Comparison of ENCODE assay signal across 17 mouse cellular contexts in the genomic region with DNA sequence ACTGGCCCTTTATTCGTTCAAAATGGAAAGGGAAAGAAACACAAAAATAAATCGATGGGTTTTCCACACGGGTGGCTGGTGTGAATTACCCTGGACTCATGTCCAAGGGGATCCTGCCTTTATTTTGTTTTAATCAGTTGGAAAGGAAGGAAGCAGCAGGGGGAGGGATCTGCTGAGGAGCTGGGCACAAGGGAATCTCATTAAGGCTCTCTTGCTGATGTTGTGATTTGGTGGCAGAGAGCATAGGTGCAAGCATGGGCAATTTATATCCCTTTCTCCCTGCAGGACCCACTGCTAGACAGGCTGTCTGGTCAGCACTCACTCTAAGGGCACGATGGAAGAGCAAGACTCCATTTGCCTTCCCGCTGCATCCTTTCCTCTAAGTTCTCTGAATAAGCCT.
A peak's percentile ranks its signal among the peaks of the same experiment; 100 is the strongest.
DNase-seq lines count a peak whose midpoint lies in the region; ATAC-seq and TF ChIP-seq lines count a peak whose summit lies in the region.
"Had no signal": no experiment of that assay in that cellular context is flagged by ENCODE, and none has a peak within 500 bp of the region (broad histone marks: within the 10 kb centered on the region; RNA-seq: fewer than 3 reads in every experiment).

No protein-coding gene starts in this region.

- no peak overlapping the region for H3K4me3 ChIP-seq in forebrain, embryonic 11.5 days (ENCODE audit: low read depth, low read length)
- H3K4me3 ChIP-seq in forebrain, postnatal 0 days (ENCODE audit: low read depth, low read length): no peak overlapping the region
- no peak overlapping the region for H3K4me3 ChIP-seq in hindbrain, embryonic 16.5 days (ENCODE audit: low read length)
- no peak overlapping the region for H3K4me3 ChIP-seq in hindbrain, embryonic 14.5 days (replicated peaks; ENCODE audit: low read length)
- no peak overlapping the region for H3K4me3 ChIP-seq in neural tube, embryonic 13.5 days
- H3K4me3 ChIP-seq: erythroblast, embryonic 14.5 days; intestine, embryonic 15.5 days; limb, embryonic 12.5 days; liver, embryonic 13.5 days; lung, embryonic 15.5 days; stomach, embryonic 15.5 days had no signal

- H3K4me2 ChIP-seq in forebrain, embryonic 11.5 days (ENCODE audit: low read depth, low read length, severe bottlenecking): no peak overlapping the region
- no peak overlapping the region for H3K4me2 ChIP-seq in forebrain, postnatal 0 days (ENCODE audit: low read depth)
- no peak overlapping the region for H3K4me2 ChIP-seq in hindbrain, embryonic 16.5 days (ENCODE audit: low read length)
- no peak overlapping the region for H3K4me2 ChIP-seq in hindbrain, embryonic 14.5 days (replicated peaks)
- 0 out of 2 replicates have a peak overlapping the region, but pooled peaks have one; percentile 0 for H3K4me2 ChIP-seq in neural tube, embryonic 13.5 days
- H3K4me2 ChIP-seq: intestine, embryonic 15.5 days; limb, embryonic 12.5 days; liver, embryonic 13.5 days; lung, embryonic 15.5 days; stomach, embryonic 15.5 days had no signal

- WGBS in forebrain, embryonic 11.5 days: 16% methylated on average over 5 of the region's 5 CpGs
- WGBS in forebrain, postnatal 0 days: 17% methylated on average over 5 of the region's 5 CpGs
- WGBS in hindbrain, embryonic 16.5 days: 32% methylated on average over 5 of the region's 5 CpGs
- WGBS in hindbrain, embryonic 14.5 days: 29% methylated on average over 5 of the region's 5 CpGs
- WGBS in neural tube, embryonic 13.5 days: 31% methylated on average over 5 of the region's 5 CpGs

- TF ChIP-seq CTCF in forebrain, postnatal 0 days (IDR thresholded peaks at IDR 0.05; ENCODE audit: low read depth): no peak

- DNase-seq in forebrain, embryonic 11.5 days (ENCODE audit: low spot score): no peak
- DNase-seq in forebrain, postnatal 0 days: no peak
- no peak for DNase-seq in hindbrain, embryonic 14.5 days (ENCODE audit: low spot score)
- DNase-seq in embryo, embryonic 10.5 days (ENCODE audit: low spot score): peak; percentile 14
- no peak for DNase-seq in spleen, postnatal 14 days (ENCODE audit: low spot score in 2 of 2)
- DNase-seq in ovary, postnatal 10 days (ENCODE audit: low spot score): no peak
- DNase-seq: cerebellum, postnatal 10 days; kidney, postnatal 4 days; liver, embryonic 13.5 days; spleen, adult 18-20 months had no signal

- no peaks in the 10 kb centered on the region for H3K9me3 ChIP-seq in forebrain, embryonic 11.5 days (ENCODE audit: control insufficient read depth, low read length)
- no peaks in the 10 kb centered on the region for H3K9me3 ChIP-seq in forebrain, postnatal 0 days (ENCODE audit: low read length)
- no peaks in the 10 kb centered on the region for H3K9me3 ChIP-seq in hindbrain, embryonic 16.5 days (ENCODE audit: control insufficient read depth, low read length)
- H3K9me3 ChIP-seq in hindbrain, embryonic 14.5 days (ENCODE audit: control insufficient read depth, low read length): no peaks in the 10 kb centered on the region
- peaks cover 5% of the 10 kb centered on the region; the same call in 1 of the 2 replicates for H3K9me3 ChIP-seq in neural tube, embryonic 13.5 days
- H3K9me3 ChIP-seq: intestine, embryonic 15.5 days; limb, embryonic 12.5 days; liver, embryonic 13.5 days; lung, embryonic 15.5 days; stomach, embryonic 15.5 days had no signal

- peak; percentile 75 for ATAC-seq in forebrain, embryonic 11.5 days (replicated peaks; ENCODE audit: low FRiP score)
- ATAC-seq in forebrain, postnatal 0 days: no peak
- 0 out of 2 replicates have a peak, but pooled peaks have one; percentile 14 for ATAC-seq in hindbrain, embryonic 16.5 days
- ATAC-seq in hindbrain, embryonic 14.5 days (ENCODE audit: low FRiP score): no peak
- ATAC-seq in neural tube, embryonic 13.5 days (ENCODE audit: low read depth): 0 out of 2 replicates have a peak, but pooled peaks have one; percentile 32
- ATAC-seq: intestine, embryonic 15.5 days had no signal

- no peak overlapping the region for H3K27ac ChIP-seq in forebrain, embryonic 11.5 days (ENCODE audit: low read depth, low read length)
- no peak overlapping the region for H3K27ac ChIP-seq in forebrain, postnatal 0 days (ENCODE audit: low read depth, low read length)
- H3K27ac ChIP-seq in hindbrain, embryonic 16.5 days (ENCODE audit: low read depth, low read length): no peak overlapping the region
- H3K27ac ChIP-seq in hindbrain, embryonic 14.5 days: no peak overlapping the region
- H3K27ac ChIP-seq in neural tube, embryonic 13.5 days (replicated peaks): no peak overlapping the region
- H3K27ac ChIP-seq: intestine, embryonic 15.5 days; limb, embryonic 12.5 days; liver, embryonic 13.5 days; lung, embryonic 15.5 days; stomach, embryonic 15.5 days had no signal

- no peaks in the 10 kb centered on the region for H3K27me3 ChIP-seq in forebrain, embryonic 11.5 days (ENCODE audit: control insufficient read depth, insufficient read depth, low read length)
- no peaks in the 10 kb centered on the region for H3K27me3 ChIP-seq in forebrain, postnatal 0 days (ENCODE audit: insufficient read depth, low read length)
- no peaks in the 10 kb centered on the region for H3K27me3 ChIP-seq in hindbrain, embryonic 16.5 days (replicated peaks; ENCODE audit: control insufficient read depth, insufficient read depth, low read length)
- H3K27me3 ChIP-seq in hindbrain, embryonic 14.5 days (ENCODE audit: control insufficient read depth, insufficient read depth, low read length): no peaks in the 10 kb centered on the region
- H3K27me3 ChIP-seq in neural tube, embryonic 13.5 days: no peaks in the 10 kb centered on the region
- H3K27me3 ChIP-seq: intestine, embryonic 15.5 days; limb, embryonic 12.5 days; liver, embryonic 13.5 days; lung, embryonic 15.5 days; stomach, embryonic 15.5 days had no signal

- no peak overlapping the region for H3K9ac ChIP-seq in forebrain, embryonic 11.5 days (ENCODE audit: low read length)
- H3K9ac ChIP-seq in forebrain, postnatal 0 days: no peak overlapping the region
- no peak overlapping the region for H3K9ac ChIP-seq in hindbrain, embryonic 16.5 days (ENCODE audit: low read depth, low read length)
- no peak overlapping the region for H3K9ac ChIP-seq in hindbrain, embryonic 14.5 days
- no peak overlapping the region for H3K9ac ChIP-seq in neural tube, embryonic 13.5 days
- H3K9ac ChIP-seq: intestine, embryonic 15.5 days; limb, embryonic 12.5 days; liver, embryonic 13.5 days; lung, embryonic 15.5 days; stomach, embryonic 15.5 days had no signal

- no peaks in the 10 kb centered on the region for H3K36me3 ChIP-seq in forebrain, embryonic 11.5 days (ENCODE audit: control insufficient read depth, insufficient read depth, low read length)
- no peaks in the 10 kb centered on the region for H3K36me3 ChIP-seq in forebrain, postnatal 0 days (ENCODE audit: insufficient read depth)
- H3K36me3 ChIP-seq in hindbrain, embryonic 16.5 days (ENCODE audit: control insufficient read depth, insufficient read depth, low read length): no peaks in the 10 kb centered on the region
- no peaks in the 10 kb centered on the region for H3K36me3 ChIP-seq in hindbrain, embryonic 14.5 days (replicated peaks; ENCODE audit: control insufficient read depth, insufficient read depth)
- H3K36me3 ChIP-seq in neural tube, embryonic 13.5 days: no peaks in the 10 kb centered on the region
- H3K36me3 ChIP-seq: intestine, embryonic 15.5 days; limb, embryonic 12.5 days; liver, embryonic 13.5 days; lung, embryonic 15.5 days; stomach, embryonic 15.5 days had no signal

- no peaks in the 10 kb centered on the region for H3K4me1 ChIP-seq in forebrain, embryonic 11.5 days (replicated peaks; ENCODE audit: control insufficient read depth, insufficient read depth, low read length)
- no peaks in the 10 kb centered on the region for H3K4me1 ChIP-seq in forebrain, postnatal 0 days (ENCODE audit: insufficient read depth)
- no peaks in the 10 kb centered on the region; the same call in 1 of the 2 replicates for H3K4me1 ChIP-seq in hindbrain, embryonic 16.5 days (ENCODE audit: control insufficient read depth, insufficient read depth, low read depth, low read length)
- H3K4me1 ChIP-seq in hindbrain, embryonic 14.5 days (replicated peaks; ENCODE audit: control insufficient read depth, insufficient read depth, low read length): no peaks in the 10 kb centered on the region
- H3K4me1 ChIP-seq in neural tube, embryonic 13.5 days (replicated peaks): peaks cover 9% of the 10 kb centered on the region
- H3K4me1 ChIP-seq: intestine, embryonic 15.5 days; limb, embryonic 12.5 days; liver, embryonic 13.5 days; lung, embryonic 15.5 days; stomach, embryonic 15.5 days had no signal

Comparison
In these comparisons a context has a peak if more than half of its experiments do, and no peak if none do; other contexts are left out.
1. ATAC-seq: peak in forebrain, embryonic 11.5 days (single experiment), hindbrain, embryonic 16.5 days (single experiment) and neural tube, embryonic 13.5 days (single experiment); none in forebrain, postnatal 0 days (single experiment) and hindbrain, embryonic 14.5 days (single experiment).